In the genomic region with DNA sequence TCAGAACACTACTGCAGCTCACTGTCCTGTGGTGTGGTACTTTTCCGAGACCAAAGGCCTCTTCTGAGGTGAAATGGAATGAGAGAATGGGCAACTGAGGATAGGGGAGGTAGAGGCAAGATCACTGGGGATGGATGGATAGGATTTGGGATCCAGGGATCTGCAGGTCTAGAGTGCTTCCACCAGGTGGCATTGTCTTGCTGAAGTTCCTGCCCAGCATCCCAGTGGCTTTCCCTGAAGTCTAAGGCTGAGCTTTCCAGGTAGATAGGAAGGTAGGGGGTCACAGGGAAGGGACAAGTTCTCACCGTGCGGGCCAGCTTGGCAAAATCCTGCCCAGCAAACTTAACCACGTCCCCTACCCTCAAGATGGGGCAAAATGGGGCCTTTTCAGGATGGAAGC, we compare ENCODE assay signal across 10 mouse cellular contexts. TPM values are rescaled to one million over a fixed set of nuclear protein-coding genes. Genes with fewer than 3 reads are reported as not detected.
A peak's percentile ranks its signal among the peaks of the same experiment; 100 is the strongest.
DNase-seq lines count a peak whose midpoint lies in the region; ATAC-seq and TF ChIP-seq lines count a peak whose summit lies in the region.
"Had no signal": no experiment of that assay in that cellular context is flagged by ENCODE, and none has a peak within 500 bp of the region (broad histone marks: within the 10 kb centered on the region; RNA-seq: fewer than 3 reads in every experiment).

No protein-coding gene starts in this region.

- no peaks in the 10 kb centered on the region for H3K9me3 ChIP-seq in kidney, embryonic 14.5 days (ENCODE audit: control insufficient read depth, low read length)
- H3K9me3 ChIP-seq: heart, embryonic 13.5 days had no signal

- H3K9ac ChIP-seq in kidney, embryonic 14.5 days (ENCODE audit: low read depth, low read length): no peak overlapping the region
- H3K9ac ChIP-seq: heart, embryonic 13.5 days had no signal

- TF ChIP-seq POLR2A in bone marrow, adult 2 months (IDR thresholded peaks at IDR 0.05; ENCODE audit: borderline replicate concordance, control insufficient read depth, low read depth, low read length): no peak

- peak; percentile 24; the same call in 1 of the 2 replicates for TF ChIP-seq CTCF in bone marrow, adult 2 months (IDR thresholded peaks at IDR 0.05; ENCODE audit: control insufficient read depth, insufficient read depth, low read length)

- H3K27ac ChIP-seq in kidney, embryonic 14.5 days (ENCODE audit: low read depth, low read length): no peak overlapping the region
- H3K27ac ChIP-seq in bone marrow, adult 2 months (ENCODE audit: control insufficient read depth, insufficient read depth, low read depth, low read length, poor library complexity): no peak overlapping the region
- H3K27ac ChIP-seq: heart, embryonic 13.5 days had no signal

- 12% methylated on average over 4 of the region's 4 CpGs for WGBS in kidney, embryonic 14.5 days
- 78% methylated on average over 4 of the region's 4 CpGs for WGBS in bone marrow, adult 2 months

- no peaks in the 10 kb centered on the region for H3K4me1 ChIP-seq in kidney, embryonic 14.5 days (ENCODE audit: control insufficient read depth, insufficient read depth, low read length)
- H3K4me1 ChIP-seq in bone marrow, adult 2 months (ENCODE audit: control insufficient read depth, insufficient read depth, low read length): peaks cover 2% of the 10 kb centered on the region
- H3K4me1 ChIP-seq: heart, embryonic 13.5 days had no signal

- no peaks in the 10 kb centered on the region for H3K27me3 ChIP-seq in kidney, embryonic 14.5 days (ENCODE audit: control insufficient read depth, insufficient read depth, low read length)

- H3K4me2 ChIP-seq in kidney, embryonic 14.5 days (replicated peaks; ENCODE audit: low read depth, low read length): no peak overlapping the region
- H3K4me2 ChIP-seq: heart, embryonic 13.5 days had no signal

- peak; percentile 22 for DNase-seq in kidney, adult 18-20 months
- DNase-seq in ES-CJ7 (ENCODE audit: low read depth, low spot score): peak; percentile 58
- peak; percentile 37 to 52 for DNase-seq in kidney, postnatal 4 days
- no peak for DNase-seq in thymus, postnatal 36 days
- DNase-seq: left cerebral cortex, postnatal 4 days had no signal

- ATAC-seq in kidney, embryonic 14.5 days (ENCODE audit: low FRiP score, low TSS enrichment): no peak
- ATAC-seq in monocyte, adult 5-6 weeks (replicated peaks; ENCODE audit: insufficient number of reproducible peaks, low FRiP score, low TSS enrichment, poor library complexity, severe bottlenecking): no peak

- no peaks in the 10 kb centered on the region for H3K36me3 ChIP-seq in kidney, embryonic 14.5 days (ENCODE audit: control insufficient read depth, insufficient read depth, low read length)
- H3K36me3 ChIP-seq: heart, embryonic 13.5 days had no signal

- H3K4me3 ChIP-seq in kidney, embryonic 14.5 days (ENCODE audit: low read length): no peak overlapping the region
- no peak overlapping the region for H3K4me3 ChIP-seq in bone marrow, adult 2 months (replicated peaks; ENCODE audit: control insufficient read depth, low read depth, low read length)
- H3K4me3 ChIP-seq: heart, embryonic 13.5 days had no signal

RNA-seq across cellular contexts. Expression of a gene that starts 15.0 kb away (rescaled TPM):
- polyA plus RNA-seq in kidney, embryonic 14.5 days (2014; fragmentation: Nextera tagmentation; extraction: Ambion mirVana): 260 and 334 TPM in 2 replicates
- polyA plus RNA-seq in bone marrow, adult 2 months (2011; ENCODE audit: insufficient read depth, insufficient read length, low replicate concordance, missing spikeins): 140 and 170 TPM in 2 replicates
- total RNA-seq in monocyte, adult 5-6 weeks (2017): 113 to 215 TPM (median 119 TPM) in 3 replicates

RNA-seq across cellular contexts. Expression of a gene that starts 15.2 kb away (rescaled TPM):
- 0.53 and 0.86 TPM in 2 replicates for polyA plus RNA-seq in kidney, embryonic 14.5 days (2014; fragmentation: Nextera tagmentation; extraction: Ambion mirVana)
- 1.2 and 3.8 TPM in 2 replicates for polyA plus RNA-seq in bone marrow, adult 2 months (2011; ENCODE audit: insufficient read depth, insufficient read length, low replicate concordance, missing spikeins)
- 0.29 TPM in 1 of 3 replicates, not detected in the others for total RNA-seq in monocyte, adult 5-6 weeks (2017)

RNA-seq across cellular contexts. Expression of a gene that starts 25.8 kb away (rescaled TPM):
- polyA plus RNA-seq in kidney, embryonic 14.5 days (2014; fragmentation: Nextera tagmentation; extraction: Ambion mirVana): 8.1 and 10.1 TPM in 2 replicates
- polyA plus RNA-seq in bone marrow, adult 2 months (2011; ENCODE audit: insufficient read depth, insufficient read length, low replicate concordance, missing spikeins): 5.0 and 8.0 TPM in 2 replicates
- total RNA-seq in monocyte, adult 5-6 weeks (2017): 7.1 to 18.7 TPM (median 10.0 TPM) in 3 replicates

RNA-seq across cellular contexts. Expression of a gene that starts 34.0 kb away (rescaled TPM):
- not detected in 2 replicates for polyA plus RNA-seq in kidney, embryonic 14.5 days (2014; fragmentation: Nextera tagmentation; extraction: Ambion mirVana)
- polyA plus RNA-seq in bone marrow, adult 2 months (2011; ENCODE audit: insufficient read depth, insufficient read length, low replicate concordance, missing spikeins): 10.6 and 22.8 TPM in 2 replicates
- total RNA-seq in monocyte, adult 5-6 weeks (2017): not detected in 3 replicates
- total RNA-seq: adrenal gland, postnatal 36 days; left cerebral cortex, postnatal 4 days had no signal

RNA-seq across cellular contexts. Expression of a gene that starts 41.8 kb away (rescaled TPM):
- not detected in 2 replicates for polyA plus RNA-seq in kidney, embryonic 14.5 days (2014; fragmentation: Nextera tagmentation; extraction: Ambion mirVana)
- 248 and 464 TPM in 2 replicates for polyA plus RNA-seq in bone marrow, adult 2 months (2011; ENCODE audit: insufficient read depth, insufficient read length, low replicate concordance, missing spikeins)
- total RNA-seq in monocyte, adult 5-6 weeks (2017): 1.2 to 3.6 TPM in 2 of 3 replicates, not detected in the other
- total RNA-seq: adrenal gland, postnatal 36 days; left cerebral cortex, postnatal 4 days had no signal

Comparison
In these comparisons a context has a peak if more than half of its experiments do, and no peak if none do; other contexts are left out.
1. DNase-seq: peak in kidney, adult 18-20 months (single experiment), ES-CJ7 (single experiment) and kidney, postnatal 4 days (2 of 2); none in thymus, postnatal 36 days (0 of 2).